Mouse (Mus musculus): ENCODE data around the gene Gm20388. TPM values are rescaled to one million over a fixed set of nuclear protein-coding genes. Genes with fewer than 3 reads are reported as not detected.

Gene Gm20388
- polyA plus RNA-seq, 1 experiment = 23.9 TPM

DNA sequence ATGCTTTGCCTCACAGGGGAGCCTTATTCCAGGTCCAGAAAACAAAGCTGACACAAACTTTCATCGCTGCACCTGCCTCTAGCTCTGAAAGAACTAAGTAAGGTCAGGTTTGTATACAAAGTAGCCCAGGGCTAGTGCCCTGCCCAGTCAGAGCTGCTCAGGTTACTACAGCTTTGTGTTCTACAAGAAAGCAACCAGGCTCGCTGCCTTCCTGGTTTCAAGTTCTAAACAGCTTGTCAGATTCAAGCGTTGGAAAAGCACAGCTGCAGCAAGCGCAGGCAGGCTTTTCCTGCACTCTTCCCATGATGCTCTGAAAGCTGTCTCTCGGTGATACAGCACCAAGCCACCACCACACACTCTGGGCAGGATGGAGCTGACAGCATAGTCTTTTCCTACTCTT, 4286.2 kb downstream of the Gm20388 start:
- TF ChIP-seq POLR2A (IDR thresholded peaks at IDR 0.05; ENCODE audit: extremely low read depth, insufficient read depth, low read length) = no peak
- TF ChIP-seq CTCF (IDR thresholded peaks at IDR 0.05; ENCODE audit: extremely low read depth, insufficient read depth, low read length) = no peak
- no peak overlapping the region for H3K4me3 ChIP-seq (ENCODE audit: insufficient read depth, low read length)
- H3K27ac ChIP-seq (ENCODE audit: insufficient read depth, low read length) = no peak overlapping the region
- H3K4me1 ChIP-seq (ENCODE audit: control insufficient read depth, insufficient read depth, low read length) = no peaks in the 10 kb centered on the region

- H3K4me3 ChIP-seq (ENCODE audit: insufficient read depth, low read length) = no peak overlapping the region
- H3K27ac ChIP-seq (ENCODE audit: insufficient read depth, low read length) = no peak overlapping the region
- no peak for TF ChIP-seq POLR2A (IDR thresholded peaks at IDR 0.05; ENCODE audit: extremely low read depth, insufficient read depth, low read length)
- no peak for TF ChIP-seq CTCF (IDR thresholded peaks at IDR 0.05; ENCODE audit: extremely low read depth, insufficient read depth, low read length)
- no peaks in the 10 kb centered on the region for H3K4me1 ChIP-seq (ENCODE audit: control insufficient read depth, insufficient read depth, low read length)
Observed at GRCm38 (mm10) chr8:124198230-124198629, 4287.6 kb downstream of the Gm20388 start.

- Histone ChIP-seq H3K4me3 (ENCODE audit: insufficient read depth, low read length) (no peak overlapping the region), H3K4me1 (ENCODE audit: control insufficient read depth, insufficient read depth, low read length) (no peaks in the 10 kb centered on the region), H3K27ac (ENCODE audit: insufficient read depth, low read length) (no peak overlapping the region)
- TF ChIP-seq CTCF (IDR thresholded peaks at IDR 0.05; ENCODE audit: extremely low read depth, insufficient read depth, low read length) = no peak
- TF ChIP-seq POLR2A (IDR thresholded peaks at IDR 0.05; ENCODE audit: extremely low read depth, insufficient read depth, low read length) = no peak
Observed at GRCm38 (mm10) chr8:124200400-124200799, 4289.8 kb downstream of the Gm20388 start.

DNA sequence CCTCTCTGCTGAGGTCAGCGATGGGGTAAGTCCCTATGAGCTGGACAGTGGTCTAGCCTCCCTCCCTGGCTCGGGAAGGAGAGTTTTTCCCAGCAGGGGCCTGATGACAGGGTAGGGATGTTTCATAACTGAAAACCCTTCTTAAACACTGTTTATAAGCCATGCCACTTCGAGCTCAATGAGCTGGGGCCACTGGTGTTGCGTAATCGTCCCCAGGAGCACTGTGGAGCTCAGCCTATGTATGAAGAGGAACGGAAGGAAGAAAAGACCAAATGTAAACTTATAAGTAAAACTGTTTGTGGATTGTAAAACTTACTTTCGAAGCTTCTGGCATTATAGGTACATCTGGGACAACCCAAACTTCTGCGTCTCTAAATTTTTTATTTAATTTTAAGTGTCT, 4291.1 kb downstream of the Gm20388 start:
- Histone ChIP-seq H3K4me1 (ENCODE audit: control insufficient read depth, insufficient read depth, low read length) (no peaks in the 10 kb centered on the region), H3K4me3 (ENCODE audit: insufficient read depth, low read length) (no peak overlapping the region), H3K27ac (ENCODE audit: insufficient read depth, low read length) (no peak overlapping the region)
- TF ChIP-seq CTCF (IDR thresholded peaks at IDR 0.05; ENCODE audit: extremely low read depth, insufficient read depth, low read length) = no peak
- TF ChIP-seq POLR2A (IDR thresholded peaks at IDR 0.05; ENCODE audit: extremely low read depth, insufficient read depth, low read length) = no peak

GRCm38 (mm10) chr8:124202895-124203294, 4292.3 kb downstream of the Gm20388 start:
- no peak for TF ChIP-seq CTCF (IDR thresholded peaks at IDR 0.05; ENCODE audit: extremely low read depth, insufficient read depth, low read length)
- no peak for TF ChIP-seq POLR2A (IDR thresholded peaks at IDR 0.05; ENCODE audit: extremely low read depth, insufficient read depth, low read length)
- Histone ChIP-seq H3K4me3 (ENCODE audit: insufficient read depth, low read length) (no peak overlapping the region), H3K27ac (ENCODE audit: insufficient read depth, low read length) (no peak overlapping the region), H3K4me1 (ENCODE audit: control insufficient read depth, insufficient read depth, low read length) (no peaks in the 10 kb centered on the region)

DNA sequence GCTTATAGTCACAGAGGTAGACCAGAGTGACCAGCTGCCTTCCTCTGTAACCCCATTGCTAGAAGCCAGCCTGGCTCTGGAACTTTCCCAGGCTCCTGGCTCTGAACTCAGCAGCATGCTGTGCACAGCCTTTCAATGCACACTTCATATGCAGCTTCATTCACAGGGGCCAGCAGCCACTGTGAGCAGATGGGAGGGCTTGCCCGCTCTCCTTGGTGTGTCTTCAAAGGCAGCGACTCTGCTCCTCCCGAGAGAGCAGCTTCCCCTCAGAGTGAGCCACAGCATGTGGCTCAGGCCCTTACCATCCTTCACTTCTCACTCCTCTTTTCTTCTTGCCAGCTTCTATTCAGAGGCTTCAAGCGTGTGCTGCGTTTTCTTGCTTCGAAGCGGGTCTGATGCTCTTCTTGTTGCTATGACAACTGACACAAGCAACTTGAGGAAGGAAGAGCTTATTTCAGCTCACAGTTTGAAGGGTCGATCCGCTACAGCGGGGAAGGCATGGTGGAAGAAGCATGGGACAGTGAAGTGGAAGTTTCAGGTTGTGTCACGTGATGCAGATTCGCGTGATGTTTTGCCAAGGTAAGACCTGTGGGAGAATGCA, 4293.5 kb downstream of the Gm20388 start:
- no peak overlapping the region for H3K27ac ChIP-seq (ENCODE audit: insufficient read depth, low read length)
- H3K4me3 ChIP-seq (ENCODE audit: insufficient read depth, low read length) = no peak overlapping the region
- H3K4me1 ChIP-seq (ENCODE audit: control insufficient read depth, insufficient read depth, low read length) = no peaks in the 10 kb centered on the region
- TF ChIP-seq CTCF (IDR thresholded peaks at IDR 0.05; ENCODE audit: extremely low read depth, insufficient read depth, low read length) = no peak
- TF ChIP-seq POLR2A (IDR thresholded peaks at IDR 0.05; ENCODE audit: extremely low read depth, insufficient read depth, low read length) = no peak

GRCm38 (mm10) chr8:124212148-124212547, 4301.5 kb downstream of the Gm20388 start:
- Histone ChIP-seq H3K4me1 (ENCODE audit: control insufficient read depth, insufficient read depth, low read length) (no peaks in the 10 kb centered on the region), H3K4me3 (ENCODE audit: insufficient read depth, low read length) (no peak overlapping the region), H3K27ac (ENCODE audit: insufficient read depth, low read length) (no peak overlapping the region)
- TF ChIP-seq POLR2A (IDR thresholded peaks at IDR 0.05; ENCODE audit: extremely low read depth, insufficient read depth, low read length) = no peak
- TF ChIP-seq CTCF (IDR thresholded peaks at IDR 0.05; ENCODE audit: extremely low read depth, insufficient read depth, low read length) = no peak

DNA sequence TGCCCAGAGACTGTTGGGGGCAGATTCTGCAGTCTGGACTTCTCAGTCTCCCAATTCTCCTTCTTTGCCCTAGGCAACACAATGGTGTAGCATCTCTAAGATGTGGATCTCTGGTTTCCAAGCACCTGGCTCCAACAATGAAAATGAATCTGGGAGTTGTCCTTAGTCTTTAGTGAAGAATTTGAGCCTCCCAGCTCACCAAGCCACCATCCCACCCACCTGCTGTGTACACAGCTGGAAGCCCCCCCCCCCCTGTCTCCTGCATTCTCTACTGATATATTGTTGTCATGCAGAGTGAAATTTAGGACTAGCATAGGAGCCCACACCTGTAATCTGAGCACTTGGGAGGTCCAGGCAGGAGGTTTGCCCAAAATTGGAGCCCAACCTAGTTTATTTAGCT, 4306.3 kb downstream of the Gm20388 start:
- no peaks in the 10 kb centered on the region for H3K4me1 ChIP-seq (ENCODE audit: control insufficient read depth, insufficient read depth, low read length)
- H3K27ac ChIP-seq (ENCODE audit: insufficient read depth, low read length) = no peak overlapping the region
- H3K4me3 ChIP-seq (ENCODE audit: insufficient read depth, low read length) = no peak overlapping the region
- no peak for TF ChIP-seq POLR2A (IDR thresholded peaks at IDR 0.05; ENCODE audit: extremely low read depth, insufficient read depth, low read length)
- TF ChIP-seq CTCF (IDR thresholded peaks at IDR 0.05; ENCODE audit: extremely low read depth, insufficient read depth, low read length) = no peak

DNA sequence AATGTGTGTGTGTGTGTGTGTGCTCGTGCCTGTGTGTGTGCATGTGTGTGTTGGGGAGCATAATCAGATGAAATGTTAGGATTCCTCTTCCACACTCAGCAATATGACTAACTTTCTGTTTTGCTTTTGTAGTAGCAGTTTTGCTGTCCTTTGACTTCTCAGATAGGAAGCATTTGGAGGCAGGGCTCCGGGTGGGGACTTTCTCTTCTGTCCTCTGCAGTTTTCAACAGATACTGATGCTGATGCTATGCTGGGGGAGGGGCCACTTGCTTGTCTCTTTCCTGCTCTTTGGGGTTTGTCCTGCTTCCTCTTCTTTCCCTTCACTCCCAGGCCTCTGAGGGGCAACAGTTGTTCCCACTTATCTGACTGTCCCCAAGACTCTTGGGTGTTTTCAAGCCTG, 4319.2 kb downstream of the Gm20388 start:
- H3K4me3 ChIP-seq (ENCODE audit: insufficient read depth, low read length) = no peak overlapping the region
- no peak overlapping the region for H3K27ac ChIP-seq (ENCODE audit: insufficient read depth, low read length)
- peaks cover 1% of the 10 kb centered on the region; the same call in 1 of the 2 replicates for H3K4me1 ChIP-seq (ENCODE audit: control insufficient read depth, insufficient read depth, low read length)
- TF ChIP-seq POLR2A (IDR thresholded peaks at IDR 0.05; ENCODE audit: extremely low read depth, insufficient read depth, low read length) (no peak), CTCF (IDR thresholded peaks at IDR 0.05; ENCODE audit: extremely low read depth, insufficient read depth, low read length) (no peak)

DNA sequence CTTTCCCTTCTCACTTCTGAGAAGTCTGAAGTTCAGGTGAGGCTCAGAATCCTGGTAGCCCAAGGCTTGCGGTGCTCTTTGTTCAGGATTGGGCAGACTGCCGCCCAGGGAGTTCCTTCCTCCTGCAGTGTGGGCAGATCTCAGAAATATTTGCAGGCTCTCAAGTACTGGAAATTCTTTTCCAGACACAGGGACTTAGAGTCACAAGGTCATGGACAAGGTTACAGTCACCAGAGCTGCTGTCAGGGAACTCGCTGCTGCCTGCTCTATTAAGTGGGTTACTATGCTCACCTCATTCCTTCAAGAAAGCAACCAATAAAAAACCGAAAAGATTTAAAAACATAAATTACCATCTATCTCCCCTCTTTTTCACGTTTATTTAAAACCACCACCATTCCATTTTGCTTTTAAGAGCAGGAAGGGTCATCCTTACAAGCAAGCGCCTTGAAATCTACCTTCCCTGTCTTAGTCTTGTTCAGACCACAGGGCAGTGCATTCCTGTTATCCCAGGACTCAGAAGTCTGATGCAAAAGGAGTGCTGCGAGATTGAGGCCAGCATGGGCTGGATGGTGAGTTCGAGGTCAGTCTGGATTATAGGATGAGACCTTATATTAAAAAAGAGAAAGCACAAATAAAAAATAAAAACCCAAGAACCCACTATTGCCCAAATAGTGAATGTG, 4320.0 kb downstream of the Gm20388 start:
- Histone ChIP-seq H3K27ac (ENCODE audit: insufficient read depth, low read length) (no peak overlapping the region), H3K4me3 (ENCODE audit: insufficient read depth, low read length) (peak overlapping the region; percentile 62), H3K4me1 (ENCODE audit: control insufficient read depth, insufficient read depth, low read length) (peaks cover 1% of the 10 kb centered on the region; the same call in 1 of the 2 replicates)
- no peak for TF ChIP-seq POLR2A (IDR thresholded peaks at IDR 0.05; ENCODE audit: extremely low read depth, insufficient read depth, low read length)
- no peak for TF ChIP-seq CTCF (IDR thresholded peaks at IDR 0.05; ENCODE audit: extremely low read depth, insufficient read depth, low read length)

All from cortical plate, adult 2 months (tissue).